Comparison of ENCODE assay signal across 8 mouse cellular contexts in the genomic region with DNA sequence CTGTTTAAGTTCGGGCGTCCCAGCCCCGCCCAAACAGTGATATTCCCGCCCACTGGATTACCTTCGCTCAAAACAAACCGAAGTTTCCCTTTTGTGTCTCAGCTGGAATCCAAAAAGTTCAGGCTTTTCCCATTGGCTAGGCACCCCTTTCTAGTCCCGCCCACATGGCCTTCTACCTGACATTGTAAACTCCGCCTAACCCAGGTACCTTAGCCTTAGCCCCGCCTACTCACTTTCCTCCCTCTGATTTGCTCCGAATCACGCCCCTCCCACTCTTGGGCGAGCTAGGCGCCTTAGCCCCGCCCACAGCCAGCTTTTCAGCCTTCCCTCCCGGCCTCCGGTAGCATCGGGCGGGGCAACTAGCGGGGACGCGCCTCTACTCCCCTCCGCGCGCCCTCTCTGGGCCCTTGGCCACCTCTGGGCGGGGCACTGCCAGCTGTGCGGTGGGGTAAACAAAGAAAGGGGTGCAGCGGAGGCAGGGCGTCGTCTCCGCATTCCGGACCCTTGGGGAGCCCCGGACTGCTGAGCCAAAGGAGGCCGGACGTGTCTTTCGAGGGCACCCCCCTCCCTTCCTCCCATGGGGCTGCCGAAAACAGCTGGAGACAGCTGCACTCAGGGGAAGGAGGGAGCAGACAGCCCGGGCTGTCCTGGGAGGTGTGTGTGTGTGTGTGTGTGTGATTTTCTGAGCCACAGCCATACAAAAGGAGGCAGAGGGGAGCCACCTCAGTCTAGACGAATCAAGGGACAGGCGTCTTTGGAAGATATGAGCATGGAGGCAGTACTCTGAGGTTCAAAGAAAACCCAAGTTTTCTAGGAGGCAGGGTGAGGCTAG. TPM values are rescaled to one million over a fixed set of nuclear protein-coding genes. Genes with fewer than 3 reads are reported as not detected.
DNase-seq lines count a peak whose midpoint lies in the region; ATAC-seq and TF ChIP-seq lines count a peak whose summit lies in the region.

No protein-coding gene starts in this region.

- DNase-seq in layer of hippocampus, adult 2 months (ENCODE audit: low spot score in 2 of 2), result peak; percentile 55 to 65
- DNase-seq in layer of hippocampus, postnatal 25 days (ENCODE audit: extremely low spot score in 1 of 2, low spot score in 1 of 2), result no peak
- peak; percentile 92 for DNase-seq in embryo, embryonic 11 days
- DNase-seq in heart, adult 11 months, result peak; percentile 100
- DNase-seq in kidney, adult 11 months, result peak; percentile 96
- DNase-seq in liver, embryonic 14.5 days (ENCODE audit: low read depth in 3 of 3, low spot score in 3 of 3), result peak; percentile 74 to 80 (median 75)
- peak; percentile 75 to 86 for DNase-seq in natural killer cell, adult 2 months (ENCODE audit: low spot score in 2 of 2)
- DNase-seq in telencephalon, adult 2 months (ENCODE audit: low read depth, low spot score), result peak; percentile 40

- H3K36me3 ChIP-seq in liver, embryonic 14.5 days (replicated peaks; ENCODE audit: control insufficient read depth, insufficient read depth, low read depth), result no peaks in the 10 kb centered on the region

- no peak overlapping the region for H3K9ac ChIP-seq in liver, embryonic 14.5 days (replicated peaks)

- peaks cover 97% of the 10 kb centered on the region for H3K27me3 ChIP-seq in liver, embryonic 14.5 days (ENCODE audit: control insufficient read depth, insufficient read depth, low read length)

- under 1% methylated on average over 39 of the region's 39 CpGs for WGBS in liver, embryonic 14.5 days (ENCODE audit: insufficient replicate concordance)

- no peak for TF ChIP-seq CTCF in layer of hippocampus, adult 2 months (conservative IDR thresholded peaks at IDR 0.05)
- no peak for TF ChIP-seq CTCF in liver, embryonic 14.5 days (IDR thresholded peaks at IDR 0.05; ENCODE audit: low read depth)

- H3K4me3 ChIP-seq in layer of hippocampus, adult 2 months, result peak overlapping the region; percentile 47
- H3K4me3 ChIP-seq in liver, embryonic 14.5 days (ENCODE audit: insufficient read depth in 1 of 2, low read depth in 2 of 2, low read length in 2 of 2), result peak overlapping the region; percentile 33 to 50

- H3K27ac ChIP-seq in layer of hippocampus, adult 2 months, result peak overlapping the region; percentile 79
- H3K27ac ChIP-seq in liver, embryonic 14.5 days, result no peak overlapping the region

- ATAC-seq in liver, embryonic 14.5 days (ENCODE audit: insufficient read depth), result peak; percentile 68; the same call in 1 of the 2 replicates

- peak overlapping the region; percentile 52 for H3K4me2 ChIP-seq in liver, embryonic 14.5 days (ENCODE audit: low read depth)

- H3K4me1 ChIP-seq in liver, embryonic 14.5 days (replicated peaks; ENCODE audit: control insufficient read depth in 2 of 2, insufficient read depth in 2 of 2, low read length in 1 of 2), result peaks cover 0 to 10% of the 10 kb centered on the region in 2 experiments; a peak in 1 of 4 replicates

- TF ChIP-seq EP300 in liver, embryonic 14.5 days (IDR thresholded peaks at IDR 0.05; ENCODE audit: low read depth), result no peak

- no peaks in the 10 kb centered on the region for H3K9me3 ChIP-seq in liver, embryonic 14.5 days (ENCODE audit: control insufficient read depth, low read length)

RNA-seq across cellular contexts. Expression of gene Ltbp4, which starts 6.6 kb away (rescaled TPM):
- total RNA-seq in layer of hippocampus, adult 2 months (2021), result 10 to 100 TPM; 54.5 to 54.8 TPM
- 10 to 100 TPM; 47.2 to 61.7 TPM for total RNA-seq in layer of hippocampus, postnatal 25 days (2021)
- 5.2 and 5.5 TPM in 2 replicates for polyA plus RNA-seq in liver, embryonic 14.5 days (2012; rRNA removed)
- 2.5 and 3.0 TPM in 2 replicates for polyA plus RNA-seq in liver, embryonic 14.5 days (2014; fragmentation: Nextera tagmentation; extraction: Ambion mirVana)

RNA-seq across cellular contexts. Expression of gene Shkbp1, which starts 24.9 kb away (rescaled TPM):
- 10 to 100 TPM; 29.4 to 42.9 TPM for total RNA-seq in layer of hippocampus, adult 2 months (2021)
- total RNA-seq in layer of hippocampus, postnatal 25 days (2021), result 10 to 100 TPM; 19.7 to 30.4 TPM
- polyA plus RNA-seq in liver, embryonic 14.5 days (2012; rRNA removed), result 19.1 and 24.7 TPM in 2 replicates
- polyA plus RNA-seq in liver, embryonic 14.5 days (2014; fragmentation: Nextera tagmentation; extraction: Ambion mirVana), result 11.8 and 15.1 TPM in 2 replicates

RNA-seq across cellular contexts. Expression of gene Gm20479, which starts 26.3 kb away (rescaled TPM):
- not detected for total RNA-seq in layer of hippocampus, adult 2 months (2021)
- not detected for total RNA-seq in layer of hippocampus, postnatal 25 days (2021)
- polyA plus RNA-seq in liver, embryonic 14.5 days (2012; rRNA removed), result 0.09 and 0.40 TPM in 2 replicates
- not detected in 2 replicates for polyA plus RNA-seq in liver, embryonic 14.5 days (2014; fragmentation: Nextera tagmentation; extraction: Ambion mirVana)

Comparison
In these comparisons a context has a peak if more than half of its experiments do, and no peak if none do; other contexts are left out.
1. DNase-seq: peak in layer of hippocampus, adult 2 months (2 of 2), embryo, embryonic 11 days (single experiment), heart, adult 11 months (single experiment), kidney, adult 11 months (single experiment), liver, embryonic 14.5 days (3 of 3), natural killer cell, adult 2 months (2 of 2) and telencephalon, adult 2 months (single experiment); none in layer of hippocampus, postnatal 25 days (0 of 2).